Mouse (Mus musculus) lung, postnatal 0 days (tissue): ENCODE measurements around the gene Entpd7. TPM values are rescaled to one million over a fixed set of nuclear protein-coding genes. Genes with fewer than 3 reads are reported as not detected.
A peak's percentile ranks its signal among the peaks of the same experiment; 100 is the strongest.

ENCODE experiments used
- ATAC-seq: fragments of 200-750 bp; cut with Nextera tagmentation; 2 replicates; pipeline ENCODE4 v1.8.0; 2017; ENCODE audit warnings: moderate library complexity
- DNase-seq: peaks from one replicate; pipeline ENCODE4 v3.0.0-alpha.2; 2016; ENCODE audit warnings: low spot score
- H3K27ac ChIP-seq: fragments of 300-500 bp; sonication (generic); 2 replicates; pipeline ENCODE4 v1.5.1; 2014; ENCODE audit warnings: antibody characterized with exemption, mild to moderate bottlenecking, low read length, mixed read lengths
- H3K27me3 ChIP-seq: fragments of 300-500 bp; sonication (generic); replicated peaks from 2 replicates; pipeline ENCODE4 v1.6.1; 2014; ENCODE audit warnings: low read length, mixed read lengths; ENCODE audit not compliant: insufficient read depth
- H3K36me3 ChIP-seq: fragments of 300-500 bp; sonication (generic); 2 replicates; pipeline ENCODE4 v1.6.1; 2014; ENCODE audit warnings: low read length, mixed read lengths; ENCODE audit not compliant: insufficient read depth
- H3K4me1 ChIP-seq: fragments of 300-500 bp; sonication (generic); 2 replicates; pipeline ENCODE4 v1.6.1; 2014; ENCODE audit warnings: antibody characterized with exemption, low read depth, low read length, mixed read lengths; ENCODE audit not compliant: insufficient read depth
- H3K4me2 ChIP-seq: fragments of 300-500 bp; sonication (generic); replicated peaks from 2 replicates; pipeline ENCODE4 v1.6.1; 2014; ENCODE audit warnings: low read depth, mild to moderate bottlenecking, low read length, moderate library complexity, mixed read lengths
- H3K4me3 ChIP-seq: fragments of 300-500 bp; sonication (generic); 2 replicates; pipeline ENCODE4 v1.5.1; 2014; ENCODE audit warnings: low read depth, low read length
- H3K9ac ChIP-seq: fragments of 300-500 bp; sonication (generic); replicated peaks from 2 replicates; pipeline ENCODE4 v1.6.1; 2014; ENCODE audit warnings: low read depth, mild to moderate bottlenecking
- H3K9me3 ChIP-seq: fragments of 300-500 bp; sonication (generic); 2 replicates; pipeline ENCODE4 v1.6.1; 2016; ENCODE audit warnings: low read length, mixed read lengths
- CTCF ChIP-seq: IDR thresholded peaks from 2 replicates; pipeline ENCODE4 v1.5.1; 2016; ENCODE audit warnings: antibody characterized with exemption, mild to moderate bottlenecking
- EP300 ChIP-seq: IDR thresholded peaks from 2 replicates; pipeline ENCODE4 v1.6.1; 2016; ENCODE audit warnings: antibody characterized with exemption, mild to moderate bottlenecking, control low read depth
- WGBS: fragments of 180-500 bp; shearing (Covaris S2); extraction: QIAGEN DNeasy Blood & Tissue Kit; methylation state at CpG from one replicate; pipeline ENCODE4 v1.1.7; 2014; 5-methylcytosine and 5-hydroxymethylcytosine counted together
- polyA plus RNA-seq: library from polyadenylated mRNA; unstranded; fragments of >200 nt; fragmentation: Nextera tagmentation; extraction: Ambion mirVana; gene quantifications from 2 replicates; pipeline ENCODE4 v1.2.1, GENCODE M21; 2015

Gene Entpd7
- polyA plus RNA-seq, 1 experiment from 2014 or later, result 6.1 TPM

GRCm38 (mm10) chr19:43679474-43679981 lies 9.9 kb upstream of the Entpd7 start:
- peak overlapping the region; percentile 32; the same call in 1 of the 2 replicates for H3K27ac ChIP-seq
- H3K9me3 ChIP-seq, result 0 out of 2 replicates have a peak, but pooled peaks cover 3% of the 10 kb centered on the region
- H3K4me2 ChIP-seq, result no peak overlapping the region
- no peak for TF ChIP-seq CTCF
- no peak for TF ChIP-seq EP300
- ATAC-seq (no peak), DNase-seq (peak; percentile 52)
- 64% methylated on average over 10 of the region's 10 CpGs for WGBS
- no peaks in the 10 kb centered on the region for H3K27me3 ChIP-seq
- no peaks in the 10 kb centered on the region for H3K36me3 ChIP-seq
- H3K4me1 ChIP-seq, result peaks cover 8% of the 10 kb centered on the region; the same call in 1 of the 2 replicates
- H3K4me3 ChIP-seq, result no peak overlapping the region
- no peak overlapping the region for H3K9ac ChIP-seq

- 78% methylated on average over 4 of the region's 4 CpGs for WGBS
- TF ChIP-seq EP300 (no peak), CTCF (no peak)
- H3K9me3 ChIP-seq, result 0 out of 2 replicates have a peak, but pooled peaks cover 3% of the 10 kb centered on the region
- H3K9ac ChIP-seq, result no peak overlapping the region
- ATAC-seq, result no peak
- no peak overlapping the region for H3K27ac ChIP-seq
- no peak overlapping the region for H3K4me3 ChIP-seq
- no peak overlapping the region for H3K4me2 ChIP-seq
- no peak for DNase-seq
- peaks cover 2% of the 10 kb centered on the region; the same call in 1 of the 2 replicates for H3K4me1 ChIP-seq
- no peaks in the 10 kb centered on the region for H3K27me3 ChIP-seq
- H3K36me3 ChIP-seq, result no peaks in the 10 kb centered on the region
Observed at GRCm38 (mm10) chr19:43681541-43681940, 7.9 kb upstream of the Entpd7 start.

- no peak overlapping the region for H3K27ac ChIP-seq
- peaks cover 3% of the 10 kb centered on the region; the same call in 1 of the 2 replicates for H3K4me1 ChIP-seq
- no peaks in the 10 kb centered on the region for H3K36me3 ChIP-seq
- no peak for ATAC-seq
- no peaks in the 10 kb centered on the region for H3K9me3 ChIP-seq
- DNase-seq, result no peak
- H3K4me2 ChIP-seq, result no peak overlapping the region
- no peaks in the 10 kb centered on the region for H3K27me3 ChIP-seq
- no peak for TF ChIP-seq EP300
- no peak for TF ChIP-seq CTCF
- no peak overlapping the region for H3K9ac ChIP-seq
- 89% methylated on average over 14 of the region's 14 CpGs for WGBS
- no peak overlapping the region for H3K4me3 ChIP-seq
Observed at GRCm38 (mm10) chr19:43692815-43693214, 3.3 kb downstream of the Entpd7 start.

GRCm38 (mm10) chr19:43695514-43695964 lies 6.1 kb downstream of the Entpd7 start:
- no peak for ATAC-seq
- WGBS, result 58% methylated on average over 10 of the region's 10 CpGs
- Histone ChIP-seq H3K4me1 (no peaks in the 10 kb centered on the region), H3K9me3 (no peaks in the 10 kb centered on the region), H3K27ac (no peak overlapping the region), H3K36me3 (no peaks in the 10 kb centered on the region), H3K9ac (no peak overlapping the region), H3K27me3 (no peaks in the 10 kb centered on the region), H3K4me3 (no peak overlapping the region), H3K4me2 (no peak overlapping the region)
- DNase-seq, result no peak
- TF ChIP-seq EP300 (no peak), CTCF (no peak)

GRCm38 (mm10) chr19:43697666-43698370 lies 8.3 kb downstream of the Entpd7 start:
- H3K4me2 ChIP-seq, result no peak overlapping the region
- DNase-seq (no peak), ATAC-seq (no peak)
- no peaks in the 10 kb centered on the region for H3K9me3 ChIP-seq
- H3K36me3 ChIP-seq, result no peaks in the 10 kb centered on the region
- H3K9ac ChIP-seq, result no peak overlapping the region
- H3K27me3 ChIP-seq, result no peaks in the 10 kb centered on the region
- H3K27ac ChIP-seq, result no peak overlapping the region
- no peak for TF ChIP-seq EP300
- no peak for TF ChIP-seq CTCF
- WGBS, result 96% methylated on average over 5 of the region's 5 CpGs
- H3K4me1 ChIP-seq, result no peaks in the 10 kb centered on the region
- H3K4me3 ChIP-seq, result no peak overlapping the region

- Histone ChIP-seq H3K27me3 (no peaks in the 10 kb centered on the region), H3K27ac (no peak overlapping the region), H3K4me3 (no peak overlapping the region), H3K9me3 (no peaks in the 10 kb centered on the region), H3K4me2 (no peak overlapping the region), H3K36me3 (no peaks in the 10 kb centered on the region), H3K4me1 (no peaks in the 10 kb centered on the region), H3K9ac (no peak overlapping the region)
- 67% methylated on average over 11 of the region's 11 CpGs for WGBS
- TF ChIP-seq EP300, result no peak
- no peak for TF ChIP-seq CTCF
- ATAC-seq, result no peak
- no peak for DNase-seq
Observed at GRCm38 (mm10) chr19:43699021-43699762, 9.7 kb downstream of the Entpd7 start.
